Mouse (Mus musculus): ENCODE results near the gene Uhrf1bp1l.
"Not testable (repeated sequence)": the region's sequence is repeated elsewhere in the genome, so short reads cannot be mapped to it uniquely, and the experiment has no call there.

Uhrf1bp1l gene

GRCm38 (mm10) chr10:89744871-89745665 is at the start of gene Uhrf1bp1l:
Uhrf1bp1l (plus strand) TSS chr10:89744991.
- DNase-seq (ENCODE audit: low read depth): peak; percentile 99

- no peak for DNase-seq (ENCODE audit: low read depth)
Measured at GRCm38 (mm10) chr10:89695194-89695911, 49.4 kb upstream of the Uhrf1bp1l start.

- not testable (repeated sequence) for DNase-seq (ENCODE audit: low read depth)
Measured at GRCm38 (mm10) chr10:89696270-89696669, 48.5 kb upstream of the Uhrf1bp1l start.

- DNase-seq (ENCODE audit: low read depth): no peak
Measured at GRCm38 (mm10) chr10:89697956-89698355, 46.8 kb upstream of the Uhrf1bp1l start.

- DNase-seq (ENCODE audit: low read depth): peak; percentile 15
Measured at GRCm38 (mm10) chr10:89703042-89703441, 41.7 kb upstream of the Uhrf1bp1l start.

- DNase-seq (ENCODE audit: low read depth): peak; percentile 52
Measured at GRCm38 (mm10) chr10:89707397-89707796, 37.4 kb upstream of the Uhrf1bp1l start.

GRCm38 (mm10) chr10:89708720-89709119 is 36.1 kb upstream of the Uhrf1bp1l start:
- no peak for DNase-seq (ENCODE audit: low read depth)

- no peak for DNase-seq (ENCODE audit: low read depth)
Measured at GRCm38 (mm10) chr10:89714910-89715309, 29.9 kb upstream of the Uhrf1bp1l start.

GRCm38 (mm10) chr10:89720252-89720651 is 24.5 kb upstream of the Uhrf1bp1l start:
- DNase-seq (ENCODE audit: low read depth): no peak

- no peak for DNase-seq (ENCODE audit: low read depth)
Measured at GRCm38 (mm10) chr10:89720796-89721195, 24.0 kb upstream of the Uhrf1bp1l start.

GRCm38 (mm10) chr10:89722247-89723195 is 22.3 kb upstream of the Uhrf1bp1l start:
- DNase-seq (ENCODE audit: low read depth): peak; percentile 69

- DNase-seq (ENCODE audit: low read depth): no peak
Measured at GRCm38 (mm10) chr10:89730386-89730785, 14.4 kb upstream of the Uhrf1bp1l start.

GRCm38 (mm10) chr10:89731341-89731740 is 13.4 kb upstream of the Uhrf1bp1l start:
- peak; percentile 22 for DNase-seq (ENCODE audit: low read depth)

GRCm38 (mm10) chr10:89732001-89732794 is 12.6 kb upstream of the Uhrf1bp1l start, which contains the start of gene Actr6:
Actr6 (minus strand) TSS chr10:89732295.
- DNase-seq (ENCODE audit: low read depth): peak; percentile 96

- no peak for DNase-seq (ENCODE audit: low read depth)
Measured at GRCm38 (mm10) chr10:89737092-89737491, 7.7 kb upstream of the Uhrf1bp1l start.

- DNase-seq (ENCODE audit: low read depth): no peak
Measured at GRCm38 (mm10) chr10:89737887-89738286, 6.9 kb upstream of the Uhrf1bp1l start.

GRCm38 (mm10) chr10:89738395-89738794 is 6.4 kb upstream of the Uhrf1bp1l start:
- no peak for DNase-seq (ENCODE audit: low read depth)

- no peak for DNase-seq (ENCODE audit: low read depth)
Measured at GRCm38 (mm10) chr10:89739703-89740102, 5.1 kb upstream of the Uhrf1bp1l start.

GRCm38 (mm10) chr10:89740995-89741394 is 3.8 kb upstream of the Uhrf1bp1l start:
- DNase-seq (ENCODE audit: low read depth): no peak

GRCm38 (mm10) chr10:89743266-89743665 is 1.5 kb upstream of the Uhrf1bp1l start:
- DNase-seq (ENCODE audit: low read depth): no peak

GRCm38 (mm10) chr10:89744341-89744740 is 450 bp upstream of the Uhrf1bp1l start:
- peak; percentile 33 for DNase-seq (ENCODE audit: low read depth)

All from NIH3T3 (cell line).